Mouse (Mus musculus) spleen, adult 2 months (tissue): ENCODE data around the gene Bnipl.

Experiments
- CTCF ChIP-seq: fragments of 200-500 bp; IDR thresholded peaks from 2 replicates; pipeline ENCODE4 v1.5.1; 2011; ENCODE audit warnings: mild to moderate bottlenecking, inconsistent platforms; ENCODE audit not compliant: insufficient read depth, insufficient read length, insufficient replicate concordance; ENCODE audit errors: extremely low read depth
- POLR2A ChIP-seq: fragments of 200-500 bp; IDR thresholded peaks from 2 replicates; pipeline ENCODE4 v1.6.1; 2011; ENCODE audit warnings: low read depth, low read length, inconsistent platforms

DNA sequence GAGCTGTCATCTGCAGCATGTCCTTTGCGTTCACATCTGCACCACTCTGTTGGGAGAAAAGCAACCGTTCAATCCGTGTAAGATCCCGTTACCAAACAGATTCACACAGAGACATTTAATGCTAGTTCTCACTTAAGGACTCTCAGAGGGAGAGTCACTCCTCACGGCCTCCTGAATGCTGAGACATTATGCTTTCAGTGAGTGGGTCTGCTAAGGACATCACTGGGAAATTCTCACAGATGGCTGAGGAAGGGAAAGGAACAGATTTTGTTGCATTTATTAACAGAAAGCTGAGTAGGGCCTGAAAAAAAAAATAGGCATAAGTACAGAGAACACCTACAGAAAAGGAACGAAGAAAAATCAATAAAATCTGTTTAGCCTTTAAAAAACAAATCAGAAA, 47.1 kb downstream of the Bnipl start:
- TF ChIP-seq POLR2A (no peak), CTCF (no peak)
